Mouse (Mus musculus) brain, embryonic 14.5 days (tissue): Measurements from ENCODE around the gene Fam173b. TPM values are rescaled to one million over a fixed set of nuclear protein-coding genes. Genes with fewer than 3 reads are reported as not detected.

Experiments
- DNase-seq: peaks from one replicate; pipeline ENCODE4 v3.0.0-alpha.2; 2011; ENCODE audit warnings: low read depth
- CTCF ChIP-seq: fragments of 200-500 bp; IDR thresholded peaks from 2 replicates; pipeline ENCODE4 v1.5.1; 2012; ENCODE audit warnings: inconsistent platforms, mild to moderate bottlenecking, moderate library complexity, borderline replicate concordance; ENCODE audit not compliant: insufficient read depth, insufficient read length; ENCODE audit errors: extremely low read depth
- POLR2A ChIP-seq: fragments of 200-500 bp; IDR thresholded peaks from 2 replicates; pipeline ENCODE4 v1.6.1; 2012; ENCODE audit warnings: mild to moderate bottlenecking, inconsistent platforms, borderline replicate concordance; ENCODE audit not compliant: poor library complexity, insufficient read depth, insufficient read length, severe bottlenecking; ENCODE audit errors: extremely low read depth
- polyA plus RNA-seq: library from polyadenylated mRNA; depleted of rRNA; stranded (reverse); fragments of >200 nt; gene quantifications from 2 replicates; pipeline ENCODE4 v1.2.3, GENCODE M21; 2012

The Fam173b gene
- polyA plus RNA-seq, 1 experiment = 13.4 TPM

GRCm38 (mm10) chr15:31588989-31589640 lies 12.5 kb upstream of the Fam173b start:
- DNase-seq = no peak
- TF ChIP-seq CTCF (no peak), POLR2A (no peak)

DNA sequence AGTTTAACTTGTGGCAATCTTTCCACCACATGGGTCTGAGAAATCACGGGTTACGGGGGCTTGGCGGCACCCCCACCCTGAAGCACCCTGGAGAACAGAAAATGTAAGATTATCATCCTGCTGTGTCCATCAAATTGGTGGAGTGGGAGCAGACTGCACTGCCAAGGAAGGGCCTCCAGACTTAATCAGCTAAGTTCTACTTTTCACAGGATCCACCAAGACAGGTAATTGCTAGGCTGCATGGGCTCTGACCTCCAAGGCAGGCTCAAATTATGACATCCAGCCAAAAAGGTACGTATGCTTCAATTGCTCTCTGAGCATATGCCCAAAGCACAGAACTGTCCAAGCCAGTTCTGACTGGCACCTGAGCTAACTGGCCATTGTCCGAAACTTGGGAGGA lies 11.5 kb upstream of the Fam173b start:
- DNase-seq = no peak
- TF ChIP-seq CTCF (no peak), POLR2A (no peak)

DNA sequence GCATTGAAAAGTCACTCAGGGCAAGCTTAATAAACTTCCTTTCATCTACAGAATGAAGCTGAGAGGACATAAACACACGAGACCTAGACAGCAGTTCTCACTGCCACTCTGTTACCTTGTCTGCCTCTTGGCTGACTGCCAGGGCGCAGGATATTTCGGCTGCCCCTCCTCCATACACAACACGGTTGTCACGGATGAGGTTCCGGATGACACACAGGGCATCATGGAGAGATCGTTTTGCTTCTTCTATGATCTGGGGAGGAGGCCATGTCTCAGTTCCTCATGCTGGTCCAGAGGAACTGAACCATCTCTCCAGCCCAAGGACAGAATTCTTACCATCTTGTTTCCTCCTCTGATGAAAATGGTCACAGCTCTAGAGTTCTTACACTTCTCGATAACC lies 9.1 kb upstream of the Fam173b start:
- TF ChIP-seq CTCF = no peak
- TF ChIP-seq POLR2A = no peak
- DNase-seq = no peak

DNA sequence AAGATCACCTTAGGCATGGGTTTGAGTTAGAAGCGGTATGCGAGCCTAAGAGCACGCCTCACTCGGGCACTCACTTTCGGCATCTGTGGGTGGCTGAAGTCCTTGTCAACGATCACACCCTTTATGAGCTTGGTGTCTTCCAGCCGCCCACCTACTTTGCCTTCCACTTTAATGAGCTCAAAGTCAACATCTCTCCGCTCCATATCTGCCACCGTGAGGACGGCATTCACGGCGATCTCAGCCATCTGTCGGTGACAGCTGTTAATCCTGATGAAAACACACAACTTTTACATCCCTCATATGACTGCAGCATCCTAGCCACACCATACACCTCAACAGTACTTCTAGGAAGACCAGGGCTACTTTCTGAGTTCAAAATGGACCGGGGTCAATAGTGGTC lies 7.4 kb upstream of the Fam173b start:
- DNase-seq = no peak
- TF ChIP-seq CTCF = no peak

DNA sequence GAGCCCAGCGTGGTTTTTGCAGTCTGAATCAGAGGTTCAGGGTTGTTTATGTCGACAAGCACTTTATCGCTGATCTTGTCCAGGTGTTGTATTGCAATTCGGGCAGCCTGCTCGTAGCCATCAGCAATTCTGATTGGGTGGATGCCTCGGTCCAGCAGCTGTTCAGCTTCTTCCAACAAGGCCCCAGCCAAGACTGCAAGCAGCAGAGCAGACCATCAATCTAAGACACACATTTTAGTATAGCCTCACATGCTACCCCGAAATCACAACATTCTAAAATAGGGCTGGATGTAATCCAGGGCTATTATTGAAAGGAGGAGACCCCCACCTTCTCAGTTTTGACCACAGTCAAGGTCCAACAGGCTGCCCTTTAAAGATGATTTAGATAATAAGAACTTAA lies 6.0 kb upstream of the Fam173b start:
- TF ChIP-seq POLR2A (no peak), CTCF (no peak)
- DNase-seq = no peak

GRCm38 (mm10) chr15:31599834-31600233 lies 1.8 kb upstream of the Fam173b start:
- TF ChIP-seq POLR2A (no peak), CTCF (no peak)

DNA sequence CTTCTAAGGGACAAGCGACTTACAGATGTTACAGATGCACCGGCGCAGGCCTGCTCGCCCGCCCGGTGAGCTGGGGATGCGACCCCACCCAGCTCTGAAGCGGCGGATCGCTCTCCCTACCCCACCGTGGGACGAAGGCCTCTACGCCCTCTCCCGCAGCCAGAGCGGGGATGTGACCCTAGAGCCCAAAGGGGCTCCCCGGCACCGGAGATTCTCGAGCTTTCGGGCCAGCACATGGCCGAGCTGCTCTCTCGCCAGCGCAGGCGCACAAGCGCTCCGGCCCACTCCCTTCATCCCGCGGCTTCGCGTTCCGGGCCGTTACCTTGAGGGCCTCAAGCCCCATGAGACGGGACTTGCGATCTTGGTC lies 390 bp upstream of the Fam173b start:
- no peak for DNase-seq
- TF ChIP-seq POLR2A (no peak), CTCF (no peak)

More at GRCm38 (mm10) chr15:31599834-31600233, 1.8 kb upstream of the Fam173b start:
- no peak for DNase-seq

GRCm38 (mm10) chr15:31602426-31602825 lies 774 bp downstream of the Fam173b start:
- DNase-seq = peak; percentile 94
- TF ChIP-seq POLR2A (no peak), CTCF (peak; percentile 69)

- TF ChIP-seq POLR2A (no peak), CTCF (no peak)
- DNase-seq = no peak
These were observed 1.5 kb downstream of the Fam173b start for GRCm38 (mm10) chr15:31603113-31603512.

DNA sequence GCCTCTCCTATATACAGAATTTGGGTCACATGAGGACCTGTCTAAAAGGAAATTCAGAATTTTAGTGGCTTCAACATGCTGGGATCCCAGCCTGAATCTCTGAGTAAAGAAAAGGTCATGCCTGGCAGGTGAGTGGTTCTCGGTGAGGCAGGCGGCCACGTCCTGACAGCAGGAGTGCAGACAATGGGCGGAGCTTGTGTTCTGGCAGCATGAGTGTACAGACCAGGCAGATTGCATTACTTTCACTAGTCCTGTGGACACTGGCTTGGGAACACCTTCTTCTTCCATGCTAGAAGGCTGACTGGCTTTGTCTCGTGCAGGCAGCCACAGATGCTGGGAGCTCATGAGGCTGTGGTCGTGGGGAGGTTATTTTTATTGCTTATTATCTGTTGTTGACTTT lies 5.2 kb downstream of the Fam173b start:
- no peak for DNase-seq

GRCm38 (mm10) chr15:31611027-31611426 lies 9.4 kb downstream of the Fam173b start:
- DNase-seq = peak; percentile 81
- TF ChIP-seq CTCF (peak; percentile 69), POLR2A (no peak)

More for the DNA sequence above, 5.2 kb downstream of the Fam173b start:
- TF ChIP-seq POLR2A (no peak), CTCF (no peak)

DNA sequence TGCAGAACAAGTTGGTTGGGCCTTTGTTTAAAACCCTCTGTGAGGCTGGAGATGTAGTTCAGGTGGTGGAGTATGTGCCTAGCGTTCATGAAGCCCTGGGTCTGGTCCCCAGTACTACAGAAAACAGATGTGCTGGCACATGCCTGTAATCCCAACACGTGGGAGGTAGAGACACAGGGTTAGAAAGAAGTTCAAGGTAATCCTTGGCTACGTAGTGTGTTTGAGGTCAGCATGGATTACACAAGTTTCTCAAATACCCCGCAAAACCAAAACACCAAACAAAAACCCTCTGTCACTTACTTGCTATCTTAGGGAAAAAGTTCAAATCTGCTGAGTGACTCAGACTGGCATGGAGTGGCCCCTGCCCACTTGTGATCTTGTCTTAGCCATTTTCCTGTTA lies 10.3 kb downstream of the Fam173b start:
- no peak for TF ChIP-seq POLR2A
- TF ChIP-seq CTCF = no peak

More for the DNA sequence above, 10.3 kb downstream of the Fam173b start:
- DNase-seq = no peak
